Mouse (Mus musculus): ENCODE measurements around the gene Rnf8.

Gene Rnf8

DNA sequence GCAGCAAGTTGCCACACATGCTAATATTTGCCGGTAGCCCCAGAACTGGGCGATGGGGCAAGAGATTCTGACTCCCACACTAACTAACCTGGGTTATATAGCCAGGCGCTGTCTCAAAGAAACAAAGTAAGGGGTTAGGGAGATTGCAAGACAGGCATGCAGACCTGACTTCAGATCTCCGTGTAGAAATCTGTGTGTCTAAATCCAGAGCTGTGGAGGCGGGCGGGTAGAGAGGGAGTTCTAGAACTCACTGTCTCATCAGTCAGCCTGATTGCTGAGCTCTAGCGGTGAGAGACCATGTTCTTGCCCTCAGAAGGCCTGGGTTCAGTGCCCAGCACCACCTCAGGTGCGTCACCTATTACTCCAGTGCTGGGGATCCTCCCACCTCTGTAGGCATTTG, 8.9 kb downstream of the Rnf8 start:
- DNase-seq (ENCODE audit: low read depth, low spot score), result no peak

DNA sequence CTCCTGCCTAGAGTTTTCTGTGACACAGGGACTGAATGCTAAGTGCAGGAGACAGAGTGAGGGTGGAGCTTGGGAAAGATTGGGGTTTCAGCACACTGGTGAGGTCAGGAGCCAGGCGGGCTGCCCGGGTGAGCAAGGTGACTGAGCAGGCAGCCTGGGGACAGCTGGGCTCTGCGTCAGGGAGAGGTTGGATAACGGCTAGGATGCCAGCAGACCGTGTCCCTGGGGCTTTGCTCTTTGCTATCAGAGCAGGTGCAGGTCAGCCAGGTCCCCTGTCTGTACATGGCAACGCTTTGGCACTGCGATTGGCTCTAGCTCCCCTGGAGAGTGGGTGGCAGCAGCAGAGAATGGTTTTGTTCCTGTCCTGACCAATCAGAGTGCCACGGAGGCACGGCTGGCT, 12.7 kb downstream of the Rnf8 start:
- no peak for DNase-seq (ENCODE audit: low read depth, low spot score)

DNA sequence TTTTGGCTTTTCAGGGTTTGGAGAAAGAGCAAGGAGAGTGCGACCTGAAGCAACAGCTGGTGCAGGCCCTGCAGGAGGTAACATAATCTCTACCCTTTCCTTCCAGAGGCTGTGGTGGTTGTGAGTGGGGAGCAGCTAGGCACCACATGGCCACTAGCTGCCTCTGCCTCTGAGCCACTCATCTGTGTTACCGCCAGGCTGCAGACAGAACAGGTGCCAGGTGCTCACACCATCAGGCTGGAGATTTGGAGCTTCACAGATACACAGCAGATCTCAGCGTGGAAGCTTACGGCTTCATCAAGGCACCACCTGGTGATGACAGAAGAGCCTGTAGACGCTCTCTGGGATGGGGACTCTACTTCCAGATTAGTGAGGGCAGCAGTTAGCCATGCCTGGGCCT, 14.4 kb downstream of the Rnf8 start:
- DNase-seq (ENCODE audit: low read depth, low spot score), result no peak

GRCm38 (mm10) chr17:29629620-29630019, 15.0 kb downstream of the Rnf8 start:
- no peak for DNase-seq (ENCODE audit: low read depth, low spot score)

DNA sequence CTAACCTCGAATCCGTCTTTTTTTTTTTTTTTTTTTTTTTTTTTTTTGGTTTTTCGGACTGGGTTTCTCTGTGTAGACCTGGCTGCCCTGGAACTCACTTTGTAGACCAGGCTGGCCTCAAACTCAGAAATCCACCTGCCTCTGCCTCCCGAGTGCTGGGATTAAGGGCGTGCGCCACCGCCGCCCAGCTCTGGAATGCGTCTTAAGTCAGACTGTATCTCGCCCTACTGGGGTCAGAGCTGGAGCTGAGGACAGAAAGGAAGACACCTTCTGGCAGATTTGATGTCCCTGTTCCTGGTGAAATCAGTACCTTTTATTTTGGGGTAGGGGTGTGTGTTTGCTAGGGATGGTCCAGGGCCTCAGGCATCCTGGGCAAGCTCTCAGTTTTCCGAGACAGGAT, 17.7 kb downstream of the Rnf8 start:
- DNase-seq (ENCODE audit: low read depth, low spot score), result no peak

- DNase-seq (ENCODE audit: low read depth, low spot score), result no peak
Observed at GRCm38 (mm10) chr17:29635492-29635891, 20.9 kb downstream of the Rnf8 start.

GRCm38 (mm10) chr17:29636118-29636517, 21.5 kb downstream of the Rnf8 start:
- peak; percentile 28 for DNase-seq (ENCODE audit: low read depth, low spot score)

- DNase-seq (ENCODE audit: low read depth, low spot score), result no peak
Observed at GRCm38 (mm10) chr17:29637377-29637776, 22.8 kb downstream of the Rnf8 start.

DNA sequence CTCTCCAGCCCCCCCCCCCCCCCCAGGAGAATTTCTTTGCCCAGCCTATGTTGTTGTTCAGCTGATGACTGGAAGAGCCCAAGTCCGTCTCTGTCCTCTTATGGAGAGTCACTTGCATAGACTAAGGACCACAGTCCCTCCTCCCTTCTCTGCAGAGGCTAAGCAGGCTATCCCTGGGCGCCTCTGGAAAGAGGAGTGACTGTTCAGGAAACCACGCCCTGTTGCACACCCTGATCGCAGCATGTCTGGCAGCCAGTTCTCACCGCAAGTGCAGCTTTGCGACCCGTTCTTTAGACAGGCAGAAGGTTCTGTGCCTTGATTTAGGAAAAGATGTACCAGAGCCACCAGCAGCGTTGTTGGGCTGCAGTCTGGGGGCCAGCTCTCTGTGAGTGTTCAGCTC, 23.3 kb downstream of the Rnf8 start:
- DNase-seq (ENCODE audit: low read depth, low spot score), result peak; percentile 27

- DNase-seq (ENCODE audit: low read depth, low spot score), result no peak
Observed at GRCm38 (mm10) chr17:29640971-29641370, 26.4 kb downstream of the Rnf8 start.

DNA sequence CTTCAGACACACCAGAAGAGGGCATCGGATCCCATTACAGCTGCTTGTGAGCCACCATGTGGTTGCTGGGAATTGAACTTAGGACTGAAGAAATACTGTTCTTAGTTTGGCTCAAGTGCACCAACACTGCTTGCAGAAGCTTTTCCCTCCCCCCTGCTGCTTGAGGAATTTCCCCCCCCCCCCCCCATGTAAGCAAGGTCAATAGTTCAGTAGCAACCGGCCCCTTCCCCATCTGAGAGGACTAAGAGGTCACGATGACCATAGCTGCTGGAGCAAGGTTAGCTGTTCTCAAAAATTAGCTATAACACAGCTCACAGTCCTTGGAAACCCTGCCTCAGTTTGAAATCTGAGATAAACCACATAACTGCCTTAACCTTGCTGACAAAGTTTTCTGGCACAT, 27.6 kb downstream of the Rnf8 start:
- no peak for DNase-seq (ENCODE audit: low read depth, low spot score)

DNA sequence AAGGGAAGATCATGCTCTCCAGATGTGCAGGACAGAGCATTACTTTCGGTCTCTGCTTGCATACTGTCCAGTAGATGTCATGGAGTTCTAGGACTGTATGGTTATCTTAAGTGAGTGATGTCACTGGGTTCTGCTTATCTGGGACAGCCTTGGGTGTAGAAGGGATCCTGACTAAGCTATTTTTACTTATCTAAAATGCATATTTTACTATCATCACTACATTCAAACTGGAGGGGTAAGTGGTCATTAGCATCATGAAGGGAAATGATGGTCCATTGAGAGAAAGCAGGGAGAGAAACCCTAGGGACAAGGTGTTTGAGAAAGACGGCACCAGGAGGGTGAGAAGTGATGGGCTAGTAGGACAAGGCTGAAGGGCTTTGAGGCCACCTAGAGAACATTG, 43.7 kb downstream of the Rnf8 start:
- no peak for DNase-seq (ENCODE audit: low read depth, low spot score)

DNA sequence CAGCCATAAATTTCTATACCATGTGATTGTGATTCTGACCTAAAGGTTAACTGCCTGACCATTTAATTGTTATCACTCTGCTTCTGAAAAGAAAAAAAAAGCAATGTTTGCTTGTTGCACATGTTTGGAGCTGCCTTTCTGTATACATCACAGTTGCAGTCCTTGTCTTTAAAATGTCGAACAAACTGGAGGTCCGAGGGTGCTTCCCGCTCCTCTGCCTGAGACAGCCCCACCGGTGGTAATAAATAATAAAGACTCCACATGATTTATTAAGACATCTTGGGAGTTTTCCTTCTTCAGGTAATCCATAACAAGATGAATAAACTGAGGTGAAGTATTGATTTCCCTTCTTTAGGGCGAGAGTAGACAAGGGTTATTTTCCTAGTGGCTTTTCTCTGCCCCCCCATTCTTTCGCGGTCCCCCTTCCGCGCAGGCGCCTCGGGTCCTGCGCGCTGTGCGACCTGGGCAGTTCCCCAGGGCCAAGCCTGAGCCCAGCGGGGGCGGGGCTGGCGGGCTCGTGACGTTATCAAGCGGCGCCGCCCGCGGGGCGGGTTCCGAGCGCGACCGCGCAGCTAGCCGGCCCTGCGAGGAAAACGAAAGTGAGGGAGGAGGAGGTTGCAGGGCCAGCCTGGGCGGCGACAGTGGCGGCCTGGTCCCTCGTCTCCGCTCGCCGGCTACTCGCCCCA, 45.6 kb downstream of the Rnf8 start, which contains the start of gene Cmtr1:
Gene Cmtr1, plus strand, starts transcription at position 520 of the 686 bp plus-strand sequence.
- peak; percentile 95 for DNase-seq (ENCODE audit: low read depth, low spot score)

GRCm38 (mm10) chr17:29660762-29661391, 46.3 kb downstream of the Rnf8 start:
- DNase-seq (ENCODE audit: low read depth, low spot score), result peak; percentile 64

GRCm38 (mm10) chr17:29662145-29662544, 47.6 kb downstream of the Rnf8 start:
- no peak for DNase-seq (ENCODE audit: low read depth, low spot score)

- no peak for DNase-seq (ENCODE audit: low read depth, low spot score)
Observed at GRCm38 (mm10) chr17:29668051-29668986, 53.7 kb downstream of the Rnf8 start.

DNA sequence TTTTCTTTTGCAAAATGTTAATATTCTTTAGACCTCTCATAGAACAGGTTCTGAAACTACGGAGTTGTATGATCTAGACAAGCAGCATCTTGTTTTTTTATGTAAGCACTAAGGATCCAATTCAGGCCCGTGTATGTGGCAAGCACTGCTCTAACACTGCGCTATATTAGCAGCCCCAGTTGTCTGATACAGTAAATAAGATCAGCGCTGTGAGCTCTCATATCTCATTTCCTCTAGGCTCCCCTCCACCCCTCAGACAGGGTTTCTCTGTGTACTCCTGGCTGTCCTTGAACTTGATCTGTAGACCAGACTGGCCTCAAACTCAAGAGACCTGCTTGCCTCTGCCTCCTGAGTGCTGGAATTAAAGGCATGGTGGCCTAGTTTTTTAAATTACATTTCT, 54.4 kb downstream of the Rnf8 start:
- DNase-seq (ENCODE audit: low read depth, low spot score), result no peak

DNA sequence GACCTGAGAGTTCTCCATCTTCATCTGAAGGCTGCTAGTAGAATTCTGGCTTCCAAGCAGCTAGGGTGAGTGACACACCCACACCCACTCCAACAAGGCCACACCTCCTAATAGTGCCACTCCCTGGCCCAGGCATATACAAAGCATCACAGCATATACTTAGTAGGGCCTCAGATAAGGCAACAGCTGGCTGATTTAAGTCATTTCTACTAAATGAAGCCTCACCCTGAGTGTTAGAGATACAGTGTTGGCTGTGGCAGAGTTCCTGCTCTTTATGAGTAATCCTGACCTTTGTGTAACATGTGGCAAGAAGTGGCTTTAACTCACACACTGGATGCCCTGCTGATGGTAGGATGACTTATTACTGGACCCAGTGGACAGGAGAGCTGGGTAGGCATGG, 55.3 kb downstream of the Rnf8 start:
- no peak for DNase-seq (ENCODE audit: low read depth, low spot score)

GRCm38 (mm10) chr17:29671021-29671420, 56.4 kb downstream of the Rnf8 start:
- DNase-seq (ENCODE audit: low read depth, low spot score), result no peak

- no peak for DNase-seq (ENCODE audit: low read depth, low spot score)
Observed at GRCm38 (mm10) chr17:29673325-29673724, 58.7 kb downstream of the Rnf8 start.

- DNase-seq (ENCODE audit: low read depth, low spot score), result no peak
Observed at GRCm38 (mm10) chr17:29678526-29678925, 63.9 kb downstream of the Rnf8 start.

DNA sequence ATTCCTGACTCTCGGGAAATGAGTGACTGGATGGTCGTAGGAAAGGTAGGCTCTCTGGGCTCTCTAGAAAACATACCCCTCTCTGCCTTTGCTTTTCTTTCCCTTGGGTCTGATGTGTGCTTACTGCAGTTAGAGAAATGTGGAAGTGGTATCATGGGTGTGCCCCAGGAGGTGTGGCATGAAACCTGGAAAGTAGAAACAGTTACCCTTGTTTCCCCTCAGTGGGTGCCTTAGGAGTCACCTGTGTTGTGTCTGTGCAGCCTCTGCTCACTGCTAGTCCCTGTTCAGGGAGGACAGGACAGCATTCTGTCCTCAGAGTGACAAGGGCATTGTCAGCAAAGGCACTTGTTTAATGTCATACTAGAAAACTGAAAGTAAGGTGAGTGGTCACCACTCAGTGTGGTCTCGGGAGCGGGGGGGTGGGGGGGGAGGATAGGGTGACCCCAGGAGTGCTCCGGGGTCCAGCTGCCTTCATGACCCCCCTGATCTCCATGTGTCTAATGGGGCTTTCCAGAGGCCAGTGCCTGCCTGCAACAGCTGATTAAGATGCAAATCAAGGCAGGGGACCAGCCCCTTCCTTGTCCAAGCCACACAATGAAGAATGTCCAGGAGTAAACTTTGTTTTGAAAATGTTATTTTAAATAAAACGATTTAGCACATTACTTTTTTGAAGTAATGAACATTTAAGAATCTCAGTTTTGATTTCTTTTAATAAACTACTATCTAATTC, 64.6 kb downstream of the Rnf8 start:
- no peak for DNase-seq (ENCODE audit: low read depth, low spot score)

All from CD4-positive helper T cell, adult 2 months (primary cell).